Mouse (Mus musculus) left cerebral cortex, postnatal 25 days (tissue): ENCODE measurements around the gene Dnase1l1. TPM values are rescaled to one million over a fixed set of nuclear protein-coding genes. Genes with fewer than 3 reads are reported as not detected.
A peak's percentile ranks its signal among the peaks of the same experiment; 100 is the strongest.

Experiments used
- DNase-seq, 2 experiments: peaks; one replicate each; pipeline ENCODE4 v3.0.0; 2022; ENCODE audit warnings: low spot score in 2 of 2, mixed read lengths in 1 of 2
- intact Hi-C: fragments of 180-260 bp; cut with DNase I; formaldehyde crosslinking; loops from one replicate; pipeline ENCODE4 v1.15.1; 2025
- total RNA-seq, 2 experiments: library from RNA; stranded (reverse); gene quantifications; 2 replicates each; pipeline ENCODE4 v1.2.3; 2021

Gene Dnase1l1
- total RNA-seq, 2 experiments from 2014 or later, result 2.1 to 2.3 TPM

DNA sequence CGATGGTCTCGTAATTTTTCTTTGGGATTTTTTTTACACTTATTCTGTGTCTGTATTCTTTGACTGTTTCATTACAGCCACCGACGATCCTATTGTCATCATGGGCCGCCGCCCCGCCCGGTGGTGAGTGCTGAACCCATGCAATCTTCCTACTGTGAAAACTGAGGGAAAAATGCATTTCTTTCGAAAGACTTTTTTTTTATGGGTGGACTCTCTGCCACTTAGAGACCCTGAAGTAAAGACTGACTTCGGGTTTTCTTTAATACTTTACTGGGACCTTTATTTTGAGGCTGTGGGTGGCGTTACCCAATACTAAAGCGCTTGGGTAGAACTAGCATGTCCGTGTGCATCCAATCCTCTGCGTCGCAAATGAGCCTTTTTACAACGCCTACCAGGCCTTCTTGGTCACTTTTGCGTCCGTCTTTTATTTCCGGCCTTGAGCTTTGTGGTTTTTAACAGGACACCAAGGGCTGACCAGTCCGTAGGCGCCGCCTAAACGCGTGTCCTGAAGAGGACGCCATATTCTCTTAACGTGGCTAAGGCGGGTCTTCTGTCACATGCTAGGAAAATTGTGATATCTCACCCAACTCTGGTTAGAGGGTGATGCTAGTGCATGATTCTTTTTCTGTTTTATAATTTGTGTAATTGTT lies 11.1 kb downstream of the Dnase1l1 start:
- intact Hi-C loops, result loop anchor here (2.0 kb wide), 2 partner anchors 16 to 304 kb away; partner anchors contain the start of genes Emd and Hcfc1

DNA sequence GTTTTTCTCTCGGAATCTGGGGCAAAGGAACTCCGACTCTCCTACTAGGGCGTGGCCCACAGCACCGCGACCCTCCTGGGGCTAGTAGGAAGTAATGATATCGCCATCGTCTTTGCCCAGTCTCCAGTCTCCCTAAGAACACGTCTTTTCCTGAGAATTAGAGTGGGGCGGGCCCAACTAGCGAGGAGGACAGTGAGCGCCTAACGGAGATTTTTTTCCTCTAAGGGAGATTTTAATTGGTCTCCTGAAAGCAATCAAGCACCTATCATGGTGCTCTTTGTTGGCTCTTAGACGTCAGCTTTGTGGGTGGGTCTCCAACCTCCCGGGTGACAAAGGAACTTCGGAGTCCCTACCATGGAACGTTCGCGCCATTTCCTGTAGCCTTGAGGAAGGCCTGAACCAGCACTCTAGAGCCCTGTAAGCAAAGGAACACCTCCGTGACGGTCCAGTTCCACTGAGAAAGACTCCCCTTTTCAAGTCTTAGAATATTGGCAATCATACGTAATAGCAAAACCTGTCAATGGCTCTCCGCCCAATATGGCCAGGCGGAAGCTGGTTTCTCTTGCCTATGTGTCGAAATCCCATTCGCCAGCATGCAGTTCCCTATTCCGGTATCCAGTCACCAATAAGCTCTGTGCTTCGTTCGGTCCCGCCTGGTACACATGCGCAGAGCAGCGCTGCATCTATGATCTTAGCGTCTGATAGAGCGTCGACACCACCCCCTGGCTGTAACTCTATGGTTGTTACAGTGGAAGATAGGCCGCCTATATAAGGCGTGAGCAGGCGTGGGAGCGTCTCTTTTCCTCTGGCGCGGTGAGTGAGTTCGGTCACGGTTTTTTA lies 11.9 kb downstream of the Dnase1l1 start, which contains the start of gene Rpl10:
Gene Rpl10 (plus strand): TSS at position 751 of the 840 bp plus-strand sequence.
- DNase-seq, result peak; percentile 89 to 97
- intact Hi-C loops, result loop anchor here (2.0 kb wide), 2 partner anchors 15 to 303 kb away; partner anchors contain the start of genes Emd and Hcfc1

More for the DNA sequence above, 11.1 kb downstream of the Dnase1l1 start:
- peak; percentile 14 to 18 for DNase-seq

DNA sequence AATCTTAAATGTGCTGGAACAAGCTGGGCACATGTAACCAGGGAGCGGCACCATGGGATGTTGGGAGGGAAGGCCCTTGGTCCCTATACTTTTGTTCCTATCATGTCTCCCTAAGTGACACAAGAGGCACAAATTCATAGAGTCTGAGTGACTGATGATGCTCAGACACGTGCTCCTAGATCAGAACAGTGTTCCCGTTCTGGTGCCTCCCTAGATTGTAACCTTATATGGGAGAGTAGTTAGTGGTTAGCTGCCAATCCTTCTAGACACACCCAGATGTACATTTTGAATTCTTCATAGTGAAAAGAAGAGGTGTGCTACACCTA lies 12.4 kb downstream of the Dnase1l1 start:
- intact Hi-C loops, result loop anchor here (2.0 kb wide), 2 partner anchors 15 to 303 kb away; partner anchors contain the start of genes Emd and Hcfc1

DNA sequence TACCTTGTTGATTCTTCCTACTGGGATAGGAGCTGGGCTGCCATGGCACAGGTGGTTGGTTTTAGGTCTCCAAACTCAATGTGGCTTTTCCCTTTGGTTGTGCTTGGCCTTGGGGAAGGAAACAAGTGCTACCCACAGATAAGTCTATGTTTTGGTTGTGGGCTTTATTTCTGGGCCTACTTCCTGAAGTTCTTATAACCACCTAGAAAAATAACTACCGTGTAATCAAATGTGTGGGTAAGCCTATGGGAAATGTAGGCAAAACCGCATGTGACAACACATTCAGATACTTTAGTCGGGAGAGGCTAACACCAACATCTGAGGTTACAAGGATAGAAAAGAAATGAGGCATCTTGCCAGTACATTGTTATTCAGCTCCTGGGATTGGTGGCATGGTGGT lies 24.4 kb downstream of the Dnase1l1 start:
- intact Hi-C loops, result no loop called here
- no peak for DNase-seq

More for the DNA sequence above, 12.4 kb downstream of the Dnase1l1 start:
- no peak for DNase-seq

DNA sequence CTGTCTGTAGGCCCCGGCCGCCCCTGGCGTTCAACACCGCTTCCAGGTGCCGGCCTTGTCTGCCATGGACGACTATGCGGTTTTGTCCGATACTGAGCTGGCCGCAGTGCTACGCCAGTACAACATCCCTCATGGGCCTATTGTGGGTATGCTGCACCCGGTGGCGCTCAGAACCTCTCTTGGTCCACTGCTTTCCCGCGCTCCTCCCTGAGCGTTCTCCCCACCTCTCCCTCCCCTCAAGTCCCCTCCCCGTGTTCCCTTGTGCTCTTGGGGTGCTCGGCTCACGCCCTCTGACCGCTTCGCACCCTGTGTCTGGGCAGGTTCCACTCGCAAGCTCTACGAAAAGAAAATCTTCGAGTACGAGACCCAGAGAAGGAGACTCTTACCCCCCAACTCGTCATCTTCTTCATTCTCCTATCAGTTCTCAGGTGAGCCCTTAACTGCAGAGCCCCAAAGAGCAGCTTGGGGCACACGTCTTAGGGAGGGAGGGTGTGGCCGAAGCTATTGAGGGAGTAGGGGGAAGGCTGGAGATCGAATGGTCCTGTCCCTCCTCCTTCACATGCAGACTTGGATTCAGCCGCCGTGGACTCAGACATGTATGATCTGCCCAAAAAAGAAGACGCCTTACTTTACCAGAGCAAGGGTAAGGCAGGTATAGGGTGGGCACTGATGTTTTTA lies 27.1 kb downstream of the Dnase1l1 start:
- no peak for DNase-seq
- intact Hi-C loops, result loop anchor here (2.0 kb wide), 1 partner anchor 16 kb away; the partner anchor contains the start of gene Rpl10

DNA sequence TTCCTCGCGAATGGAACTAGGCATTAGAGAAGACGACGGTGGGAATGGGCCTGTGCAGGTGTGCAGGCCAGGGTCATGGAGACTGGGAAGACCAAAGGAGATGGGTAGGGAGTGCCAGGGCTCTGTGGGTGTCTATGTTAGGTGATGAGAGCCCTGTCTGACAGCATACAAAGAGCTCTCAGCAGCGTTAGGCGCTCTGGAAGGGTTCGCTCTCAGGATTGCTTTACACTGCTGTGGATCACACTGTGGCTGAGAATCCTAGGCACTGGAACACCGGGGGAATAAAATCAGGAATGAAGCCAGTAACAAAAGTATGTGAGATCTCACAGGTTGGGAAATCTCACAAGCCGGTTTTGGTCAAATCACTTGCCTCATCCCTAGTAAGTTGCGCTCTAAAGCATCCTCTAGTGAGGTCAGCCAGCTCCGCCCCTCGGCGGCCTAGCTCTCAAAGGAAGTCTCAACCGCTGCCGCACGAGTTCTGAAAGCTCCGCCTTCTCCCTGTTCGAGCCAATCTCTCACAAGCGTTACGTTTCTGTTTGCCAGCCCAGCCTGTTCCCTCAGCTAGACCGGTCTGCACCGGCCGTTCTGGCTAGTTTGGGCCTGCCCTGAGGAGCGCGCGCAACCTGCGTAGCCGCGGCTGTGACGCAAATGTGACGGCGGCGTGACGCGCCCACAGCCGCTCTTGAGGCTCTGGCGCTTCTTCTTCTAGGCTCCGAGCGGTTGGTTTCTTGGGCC lies 27.8 kb downstream of the Dnase1l1 start, which contains the start of gene Emd:
Gene Emd (plus strand): TSS at position 535 of the 735 bp plus-strand sequence.
- intact Hi-C loops, result loop anchor here (2.0 kb wide), 1 partner anchor 16 kb away; the partner anchor contains the start of gene Rpl10

DNA sequence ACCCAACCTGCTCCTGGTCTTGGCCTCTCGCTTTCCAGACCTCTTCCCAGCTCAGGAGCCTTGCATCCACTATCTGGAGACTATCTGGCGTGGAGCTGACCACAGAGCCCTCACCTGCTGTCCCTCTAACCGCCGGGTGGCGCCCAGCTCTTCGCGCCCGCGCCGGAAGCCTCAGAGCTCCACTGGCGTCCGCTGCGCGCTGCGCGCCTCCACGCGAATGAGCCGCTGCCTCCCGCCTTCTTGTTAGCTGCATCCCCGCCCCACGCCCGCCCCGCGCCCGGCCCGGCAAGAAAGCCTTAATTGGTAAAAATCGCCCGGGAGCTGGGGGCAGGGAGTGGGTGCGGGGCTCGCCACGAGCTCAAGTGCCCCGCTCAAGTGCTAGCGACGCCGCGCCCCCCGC lies 32.5 kb downstream of the Dnase1l1 start, which contains the start of gene Flna:
Gene Flna (minus strand): TSS at position 206 of the 400 bp plus-strand sequence.
- DNase-seq, result peak; percentile 58 to 64
- intact Hi-C loops, result loop anchor here (5.0 to 10.0 kb wide), 4 partner anchors 132 to 282 kb away; partner anchors contain the start of genes Fam3a, Hcfc1 and Ikbkg

More for the DNA sequence above, 27.8 kb downstream of the Dnase1l1 start, which contains the start of gene Emd:
- DNase-seq, result peak; percentile 86 to 95

DNA sequence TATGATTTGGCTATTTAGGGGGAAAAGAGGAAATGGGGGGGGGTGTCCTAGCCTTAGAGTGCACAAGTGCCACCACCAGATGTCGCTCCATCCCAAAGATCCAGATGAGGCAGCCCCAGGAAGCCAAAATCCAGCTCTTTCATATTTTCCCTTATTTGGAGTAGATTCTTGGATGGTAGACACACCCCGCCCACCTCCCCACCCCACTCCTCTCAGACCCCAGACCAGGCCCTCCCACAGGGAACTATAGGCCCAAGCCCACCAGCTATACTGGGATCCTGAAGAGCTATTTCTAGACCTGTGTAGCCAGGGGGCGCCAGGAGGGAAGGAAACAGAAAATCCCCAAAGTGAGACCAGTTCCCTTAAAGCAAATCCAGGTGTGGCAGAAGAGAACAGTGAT lies 33.5 kb downstream of the Dnase1l1 start:
- intact Hi-C loops, result loop anchor here (1.0 to 10.0 kb wide), 5 partner anchors 131 to 281 kb away; partner anchors contain the start of genes Fam3a, Hcfc1 and Ikbkg
- peak; percentile 25 to 42 for DNase-seq

DNA sequence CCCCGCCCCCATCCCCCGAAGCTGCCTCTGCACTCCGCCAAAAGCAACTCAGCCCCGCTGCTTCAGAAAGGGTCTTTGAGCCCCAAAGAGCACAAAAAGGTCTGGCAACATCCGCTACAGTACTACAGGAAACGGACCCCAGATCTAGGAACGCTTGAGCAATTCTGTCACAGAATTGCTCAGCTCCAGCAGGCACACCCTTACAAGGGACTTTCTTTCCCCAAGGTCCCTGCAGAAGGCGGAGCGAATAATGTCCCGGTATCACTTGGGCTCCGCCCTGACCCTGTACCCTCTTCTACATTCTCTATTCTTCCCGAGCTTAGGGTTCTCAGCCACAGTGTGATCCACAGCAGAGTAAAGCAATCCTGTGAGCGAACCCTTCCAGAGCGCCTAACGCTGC lies 35.4 kb downstream of the Dnase1l1 start:
- DNase-seq, result no peak
- intact Hi-C loops, result loop anchor here (5.0 to 10.0 kb wide), 4 partner anchors 129 to 279 kb away; partner anchors contain the start of genes Fam3a, Hcfc1 and Ikbkg

DNA sequence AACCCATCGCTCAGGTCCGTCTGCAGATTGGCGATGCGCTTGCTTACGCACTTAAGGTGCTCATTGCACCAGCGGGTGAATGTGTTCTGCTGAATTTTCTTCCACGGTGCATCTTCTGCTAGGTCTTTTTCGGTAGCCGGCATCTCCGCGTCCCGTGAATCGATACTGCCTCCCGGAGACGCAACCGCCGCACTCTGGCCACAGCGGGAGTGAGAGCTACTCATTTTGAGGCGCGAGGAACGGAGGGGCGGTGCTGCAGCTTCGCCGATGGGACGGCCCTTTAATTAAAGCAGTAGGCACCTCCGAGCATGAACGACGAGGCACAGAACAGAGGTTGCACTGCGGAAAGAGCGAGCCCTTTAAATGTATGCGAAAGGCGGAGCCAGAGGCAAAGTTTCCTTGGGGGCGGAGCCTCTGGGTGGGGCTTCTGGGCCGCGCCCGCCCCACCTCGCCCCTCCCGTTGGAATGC lies 35.9 kb downstream of the Dnase1l1 start:
- DNase-seq, result peak; percentile 82 to 94
- intact Hi-C loops, result loop anchor here (5.0 to 10.0 kb wide), 4 partner anchors 129 to 279 kb away; partner anchors contain the start of genes Fam3a, Hcfc1 and Ikbkg

DNA sequence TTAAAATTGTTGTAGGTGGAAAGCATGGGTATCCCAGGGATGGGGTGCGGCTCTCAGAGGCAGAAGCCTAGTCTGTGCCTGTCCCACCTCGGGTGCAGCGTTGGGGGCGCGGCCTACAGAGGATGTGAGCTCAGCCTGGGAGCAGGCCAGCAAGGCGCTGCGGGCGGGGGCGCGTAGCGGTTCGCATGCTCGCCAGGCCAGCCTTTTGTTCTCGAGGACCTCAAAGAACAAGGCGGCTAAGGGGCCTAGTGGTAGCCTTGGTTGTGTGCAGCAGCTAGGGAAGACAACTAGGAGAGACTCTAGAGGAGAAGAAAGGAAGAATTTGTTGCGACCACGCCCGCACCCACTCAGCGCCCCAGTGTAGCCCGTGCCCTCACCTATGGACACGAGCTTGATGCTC lies 36.5 kb downstream of the Dnase1l1 start:
- peak; percentile 42 to 57 for DNase-seq
- intact Hi-C loops, result loop anchor here (5.0 to 10.0 kb wide), 4 partner anchors 128 to 278 kb away; partner anchors contain the start of genes Fam3a, Hcfc1 and Ikbkg

DNA sequence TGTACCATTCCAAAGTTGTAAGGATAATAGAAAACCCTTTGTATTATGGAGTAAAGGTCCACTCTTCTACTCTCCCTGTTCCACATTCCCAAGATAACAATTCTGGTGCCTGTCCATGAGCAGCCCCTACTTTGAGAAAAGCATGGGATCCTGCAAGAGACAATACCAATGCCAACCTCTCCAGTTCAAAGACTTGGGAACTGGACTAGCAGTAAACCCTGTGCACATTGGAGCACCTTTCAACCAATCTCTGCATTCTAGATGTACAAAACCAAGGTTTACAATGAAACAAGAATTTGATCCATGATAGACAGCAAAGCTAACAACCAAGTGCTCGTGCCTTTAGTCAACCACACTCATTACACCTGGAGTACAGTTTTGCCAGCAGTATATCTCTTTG lies 37.0 kb downstream of the Dnase1l1 start:
- intact Hi-C loops, result loop anchor here (5.0 to 10.0 kb wide), 4 partner anchors 128 to 278 kb away; partner anchors contain the start of genes Fam3a, Hcfc1 and Ikbkg

DNA sequence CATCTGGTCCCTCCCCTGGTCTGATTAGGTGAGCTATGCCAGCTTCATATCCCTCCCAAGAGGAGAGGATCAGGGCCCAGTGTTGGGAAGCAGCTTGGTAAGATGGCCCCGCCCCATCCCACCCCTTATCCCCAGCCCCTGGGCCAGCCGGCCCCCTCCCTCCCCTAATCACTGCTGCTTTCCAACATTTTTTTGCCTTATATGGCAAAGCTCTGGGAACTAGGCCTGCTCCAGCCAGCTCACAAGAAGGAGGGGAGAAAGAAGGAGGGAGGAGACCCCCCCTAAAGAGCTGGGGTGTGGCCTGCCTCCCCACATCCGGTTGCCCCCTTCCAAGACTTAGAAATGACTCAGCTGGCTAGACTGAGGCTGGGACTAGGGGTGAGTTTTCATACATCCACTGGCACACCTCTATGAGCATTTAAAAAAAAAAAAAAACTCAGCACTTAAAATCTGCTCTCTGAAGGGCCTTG lies 37.5 kb downstream of the Dnase1l1 start:
- intact Hi-C loops, result loop anchor here (5.0 to 10.0 kb wide), 4 partner anchors 127 to 277 kb away; partner anchors contain the start of genes Fam3a, Hcfc1 and Ikbkg
- DNase-seq, result peak in 1 of 2 experiments; percentile 22

More for the DNA sequence above, 37.0 kb downstream of the Dnase1l1 start:
- DNase-seq, result no peak

DNA sequence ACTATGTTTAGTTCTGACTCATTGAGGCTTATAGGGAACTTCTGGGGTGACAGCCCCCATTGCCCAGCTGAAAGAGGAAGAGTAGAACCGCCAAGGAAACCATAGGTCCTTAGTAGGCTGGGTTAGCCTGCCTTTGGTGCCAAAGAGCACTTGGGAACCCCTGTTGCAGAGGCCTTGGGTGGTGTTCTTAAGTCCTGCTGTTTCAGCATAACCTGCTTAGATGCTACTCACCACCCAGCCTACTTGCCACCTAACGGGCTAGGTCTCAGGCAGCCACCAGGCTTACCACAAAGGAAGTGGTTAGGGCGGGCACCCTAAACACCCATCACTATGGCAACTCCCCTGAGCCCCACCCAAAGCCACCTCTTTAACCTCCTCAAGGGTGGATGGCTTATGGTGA lies 38.3 kb downstream of the Dnase1l1 start:
- DNase-seq, result no peak
- intact Hi-C loops, result loop anchor here (10.0 kb wide), 1 partner anchor 159 kb away; no protein-coding TSS in a partner anchor

DNA sequence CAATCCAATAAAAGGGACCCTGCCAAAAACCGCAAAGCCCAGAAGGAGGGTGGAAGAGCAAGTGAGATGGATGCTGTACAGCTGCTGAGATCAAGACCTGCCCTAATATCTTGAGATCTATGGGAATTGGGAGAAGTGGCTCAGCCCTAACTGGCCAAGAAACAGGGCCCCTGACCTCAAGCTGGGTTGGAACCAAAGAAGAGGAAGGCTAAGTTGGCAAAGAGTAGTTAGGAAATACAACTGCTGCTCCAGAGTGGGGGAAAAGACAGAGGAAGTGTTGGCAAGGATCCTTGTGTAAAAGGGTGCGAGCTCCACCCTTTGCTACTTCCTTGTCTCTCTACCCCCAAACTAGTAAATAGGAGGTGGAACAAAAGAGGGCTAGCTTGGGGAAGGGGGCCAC lies 38.7 kb downstream of the Dnase1l1 start:
- intact Hi-C loops, result loop anchor here (10.0 kb wide), 1 partner anchor 159 kb away; no protein-coding TSS in a partner anchor
- DNase-seq, result peak in 1 of 2 experiments; percentile 2

DNA sequence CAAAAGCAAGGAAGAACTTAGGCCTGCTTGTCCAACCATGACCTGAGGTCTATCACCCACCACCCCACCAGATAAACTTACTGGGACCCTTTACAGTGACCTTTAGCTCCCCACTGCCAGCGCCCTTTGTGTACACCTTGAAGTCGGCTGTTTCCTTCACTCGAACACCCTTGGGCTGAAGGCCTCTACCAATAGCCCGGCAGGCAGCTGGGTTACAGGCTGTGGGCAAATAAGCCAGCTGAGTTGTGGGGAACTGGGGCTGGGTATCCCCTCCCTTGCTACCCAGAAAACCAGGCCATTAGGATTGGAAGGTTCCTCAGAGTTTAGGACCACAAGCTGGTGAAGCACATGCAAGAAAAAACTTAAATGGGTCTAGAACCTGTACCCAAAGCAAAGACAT lies 41.8 kb downstream of the Dnase1l1 start:
- intact Hi-C loops, result loop anchor here (10.0 kb wide), 1 partner anchor 156 kb away; no protein-coding TSS in a partner anchor
- no peak for DNase-seq

DNA sequence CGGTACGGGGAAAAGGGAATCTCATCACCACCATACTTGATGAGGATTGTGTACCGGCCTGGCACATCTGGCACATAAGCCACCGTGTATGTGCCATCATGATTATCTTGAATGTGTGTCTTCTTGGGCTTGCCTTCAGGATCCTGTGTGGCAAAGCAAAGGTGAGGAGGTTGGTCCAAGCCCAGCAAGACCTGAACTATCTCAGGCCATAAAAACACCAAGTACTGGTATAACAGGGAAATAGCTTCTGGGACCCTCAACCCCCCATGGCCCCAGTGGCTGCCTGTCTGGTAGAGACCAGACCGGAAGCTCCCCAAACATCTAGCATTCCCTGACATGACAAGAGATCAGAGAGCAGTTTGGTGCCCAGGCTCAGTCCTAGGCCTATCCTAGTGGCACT lies 48.9 kb downstream of the Dnase1l1 start:
- DNase-seq, result no peak
- intact Hi-C loops, result no loop called here

DNA sequence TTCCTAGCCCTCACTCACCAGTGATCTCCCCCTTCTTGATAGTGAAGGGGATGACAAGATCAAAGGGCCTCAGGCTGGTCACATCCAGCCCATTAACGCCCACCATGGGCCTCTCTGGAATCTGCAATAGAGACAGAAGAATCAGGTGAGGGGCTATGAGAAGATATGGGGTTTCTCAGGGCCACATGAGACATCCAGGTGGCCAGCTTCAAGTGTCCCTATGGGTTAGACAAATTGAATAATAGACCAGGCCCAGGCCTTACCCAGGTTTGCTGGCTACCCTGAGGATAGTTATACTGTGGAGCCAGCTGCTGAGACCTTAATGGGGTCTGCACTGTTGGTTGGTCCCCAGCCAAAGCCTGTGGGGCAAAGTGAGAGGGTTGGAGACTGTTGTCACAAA lies 52.1 kb downstream of the Dnase1l1 start:
- intact Hi-C loops, result no loop called here
- no peak for DNase-seq
